Mouse (Mus musculus): ENCODE data around the gene Smg5. TPM values are rescaled to one million over a fixed set of nuclear protein-coding genes. Genes with fewer than 3 reads are reported as not detected.

The Smg5 gene
- polyA plus RNA-seq, 1 experiment from 2014 or later = 47.9 TPM

DNA sequence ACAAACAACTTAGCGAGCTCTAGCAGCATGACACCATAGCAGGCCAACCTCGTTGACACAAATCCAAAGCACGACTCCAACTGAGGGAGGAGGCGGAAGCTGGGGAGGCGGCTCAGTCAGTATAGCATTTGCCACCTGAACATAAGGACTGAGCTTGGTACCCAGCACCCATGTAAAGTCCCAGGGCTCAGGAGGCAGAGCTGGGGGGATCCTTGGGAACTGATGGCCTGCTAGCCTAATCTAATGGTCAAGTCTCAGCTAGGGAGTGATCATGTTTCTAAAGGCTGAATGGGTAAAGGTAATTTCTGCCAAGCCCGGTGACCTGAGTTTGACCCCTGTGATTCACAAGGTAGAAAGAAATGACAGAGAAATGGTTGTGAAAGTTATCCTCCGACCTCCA, 71.5 kb downstream of the Smg5 start:
- 63% methylated on average over 7 of the region's 7 CpGs for WGBS
- ATAC-seq (ENCODE audit: low FRiP score) = no peak
- Histone ChIP-seq H3K9ac (no peak overlapping the region), H3K27me3 (ENCODE audit: control insufficient read depth, insufficient read depth, low read length) (no peaks in the 10 kb centered on the region), H3K36me3 (replicated peaks; ENCODE audit: control insufficient read depth, insufficient read depth) (peaks cover 17% of the 10 kb centered on the region), H3K9me3 (ENCODE audit: control insufficient read depth, low read length) (no peaks in the 10 kb centered on the region), H3K4me2 (replicated peaks) (no peak overlapping the region), H3K27ac (no peak overlapping the region), H3K4me3 (replicated peaks; ENCODE audit: low read length) (no peak overlapping the region), H3K4me1 (replicated peaks; ENCODE audit: control insufficient read depth, insufficient read depth, low read length) (peaks cover 12% of the 10 kb centered on the region)
- no peak for DNase-seq (ENCODE audit: low spot score)

DNA sequence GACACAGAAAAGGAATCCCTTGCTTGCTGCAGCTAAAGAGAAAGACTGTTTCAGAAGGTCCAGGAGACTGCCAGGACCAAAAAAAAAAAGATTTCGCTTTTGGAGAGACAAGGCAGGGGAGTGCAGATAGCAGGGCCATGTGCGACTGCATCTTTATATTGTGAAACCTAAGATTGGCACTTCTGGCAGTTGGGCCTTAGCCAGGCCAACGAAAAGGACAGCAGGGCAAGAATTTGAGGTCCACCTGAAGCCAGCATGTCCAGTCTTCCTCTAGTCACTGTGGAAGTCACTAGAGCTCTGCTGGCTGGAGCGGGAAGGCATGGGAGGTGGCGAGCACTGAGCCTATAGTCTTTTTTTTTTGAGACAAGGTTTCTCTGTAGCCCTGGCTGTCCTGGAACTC, 72.9 kb downstream of the Smg5 start:
- Histone ChIP-seq H3K4me1 (replicated peaks; ENCODE audit: control insufficient read depth, insufficient read depth, low read length) (peaks cover 12% of the 10 kb centered on the region), H3K36me3 (replicated peaks; ENCODE audit: control insufficient read depth, insufficient read depth) (peaks cover 30% of the 10 kb centered on the region), H3K27me3 (ENCODE audit: control insufficient read depth, insufficient read depth, low read length) (no peaks in the 10 kb centered on the region), H3K4me2 (replicated peaks) (peak overlapping the region; percentile 73), H3K9me3 (ENCODE audit: control insufficient read depth, low read length) (no peaks in the 10 kb centered on the region), H3K9ac (peak overlapping the region; percentile 77; the same call in 1 of the 2 replicates), H3K27ac (no peak overlapping the region), H3K4me3 (replicated peaks; ENCODE audit: low read length) (peak overlapping the region; percentile 56; the same call in 1 of the 2 replicates)
- ATAC-seq (ENCODE audit: low FRiP score) (no peak), DNase-seq (ENCODE audit: low spot score) (no peak)
- 75% methylated on average over 5 of the region's 5 CpGs for WGBS

DNA sequence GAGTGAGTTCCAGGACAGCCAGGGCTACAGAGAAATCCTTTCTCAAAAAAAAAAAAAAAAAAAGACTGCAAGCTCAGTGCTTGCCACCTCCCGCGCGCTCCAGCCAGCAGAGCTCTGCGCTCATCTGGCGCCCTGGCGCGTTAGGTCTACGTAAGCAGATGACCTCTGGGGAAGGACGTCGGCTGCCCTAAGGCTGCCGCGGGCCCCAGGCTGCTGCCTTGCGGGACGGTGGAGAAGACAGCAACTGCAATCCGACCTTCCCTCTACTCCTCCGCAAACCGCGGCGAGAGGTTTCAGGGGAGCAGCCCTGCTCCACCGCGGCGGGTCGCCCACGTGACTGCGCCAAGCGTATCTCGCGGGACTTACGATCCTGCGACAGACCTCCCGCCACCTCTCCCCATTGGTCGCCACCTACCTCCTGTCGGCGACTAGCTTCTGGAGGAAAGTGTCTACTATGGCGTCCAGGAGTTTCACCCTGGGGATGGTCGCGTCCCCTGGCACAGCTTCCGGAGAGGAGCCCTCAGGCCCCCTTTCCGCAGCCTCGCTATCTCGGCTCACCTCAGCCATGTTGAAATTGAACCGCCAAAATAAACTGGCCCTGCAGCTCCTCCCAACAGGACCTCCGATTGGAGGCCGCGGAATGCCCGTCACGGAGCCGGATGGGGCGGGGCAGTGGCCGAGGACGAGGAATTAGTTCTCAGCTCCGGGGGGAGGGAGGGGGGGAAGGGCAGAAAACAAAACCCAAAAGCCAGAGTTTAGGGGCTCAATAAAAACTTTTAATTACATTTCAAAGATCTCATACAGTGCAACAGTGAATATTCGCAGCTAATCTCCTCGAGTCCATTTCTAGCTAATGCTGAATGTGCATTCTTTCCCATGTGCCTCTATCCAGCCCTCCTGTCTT, 73.9 kb downstream of the Smg5 start, which contains the start of gene Pmf1:
Gene Pmf1 (minus strand): TSS at position 591 of the 904 bp plus-strand sequence.
- H3K4me3 ChIP-seq (replicated peaks; ENCODE audit: low read length) = peak within 1 kb of the TSS; percentile 56
- WGBS = under 1% methylated on average over 54 of the region's 54 CpGs
- ATAC-seq (ENCODE audit: low FRiP score) (peak; percentile 89), DNase-seq (ENCODE audit: low spot score) (peak; percentile 81)
- H3K36me3 ChIP-seq (replicated peaks; ENCODE audit: control insufficient read depth, insufficient read depth) = peaks cover 41% of the 10 kb centered on the region
- H3K9ac ChIP-seq = peak within 1 kb of the TSS; percentile 77
- H3K27ac ChIP-seq = peak within 1 kb of the TSS; percentile 86
- H3K9me3 ChIP-seq (ENCODE audit: control insufficient read depth, low read length) = no peaks in the 10 kb centered on the region
- no peaks in the 10 kb centered on the region for H3K27me3 ChIP-seq (ENCODE audit: control insufficient read depth, insufficient read depth, low read length)
- peak within 1 kb of the TSS; percentile 73 for H3K4me2 ChIP-seq (replicated peaks)
- H3K4me1 ChIP-seq (replicated peaks; ENCODE audit: control insufficient read depth, insufficient read depth, low read length) = peaks cover 12% of the 10 kb centered on the region

DNA sequence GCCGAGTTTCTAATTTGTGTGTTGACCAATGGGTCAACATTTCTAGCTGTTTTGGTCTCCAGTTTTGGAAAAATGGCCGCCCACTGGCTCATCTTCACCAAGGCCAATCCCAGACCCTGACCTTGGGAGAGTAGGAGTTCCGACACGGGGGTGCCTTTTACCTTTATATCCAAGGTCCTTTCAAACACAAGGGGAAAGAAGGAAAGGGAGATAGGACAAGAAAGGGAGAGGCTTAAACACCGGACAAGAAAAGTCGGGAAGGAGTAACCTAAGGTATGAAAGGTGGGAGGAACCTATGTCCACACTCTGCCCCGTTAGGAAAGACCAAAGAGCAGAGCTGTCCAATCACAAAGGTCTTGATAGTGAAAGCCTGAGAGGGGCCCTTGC, 74.6 kb downstream of the Smg5 start:
- ATAC-seq (ENCODE audit: low FRiP score) (no peak), DNase-seq (ENCODE audit: low spot score) (no peak)
- Histone ChIP-seq H3K9me3 (ENCODE audit: control insufficient read depth, low read length) (no peaks in the 10 kb centered on the region), H3K27me3 (ENCODE audit: control insufficient read depth, insufficient read depth, low read length) (no peaks in the 10 kb centered on the region), H3K9ac (peak overlapping the region; percentile 77), H3K36me3 (replicated peaks; ENCODE audit: control insufficient read depth, insufficient read depth) (peaks cover 47% of the 10 kb centered on the region), H3K4me1 (replicated peaks; ENCODE audit: control insufficient read depth, insufficient read depth, low read length) (peaks cover 12% of the 10 kb centered on the region), H3K4me2 (replicated peaks) (peak overlapping the region; percentile 73), H3K4me3 (replicated peaks; ENCODE audit: low read length) (peak overlapping the region; percentile 56), H3K27ac (peak overlapping the region; percentile 86)
- 28% methylated on average over 7 of the region's 7 CpGs for WGBS

GRCm38 (mm10) chr3:88411681-88412080, 75.6 kb downstream of the Smg5 start:
- H3K9me3 ChIP-seq (ENCODE audit: control insufficient read depth, low read length) = no peaks in the 10 kb centered on the region
- peaks cover 12% of the 10 kb centered on the region for H3K4me1 ChIP-seq (replicated peaks; ENCODE audit: control insufficient read depth, insufficient read depth, low read length)
- H3K9ac ChIP-seq = no peak overlapping the region
- ATAC-seq (ENCODE audit: low FRiP score) (no peak), DNase-seq (ENCODE audit: low spot score) (no peak)
- no peak overlapping the region for H3K27ac ChIP-seq
- no peak overlapping the region for H3K4me3 ChIP-seq (replicated peaks; ENCODE audit: low read length)
- H3K36me3 ChIP-seq (replicated peaks; ENCODE audit: control insufficient read depth, insufficient read depth) = peaks cover 56% of the 10 kb centered on the region
- H3K27me3 ChIP-seq (ENCODE audit: control insufficient read depth, insufficient read depth, low read length) = no peaks in the 10 kb centered on the region
- H3K4me2 ChIP-seq (replicated peaks) = no peak overlapping the region
- 89% methylated on average over 4 of the region's 4 CpGs for WGBS

Other genes starting within 250 kb of the Smg5 start
- 20.4 and 22.4 TPM in 2 replicates for gene Mef2d, start 193.9 kb upstream of the Smg5 start, polyA plus RNA-seq (2014; fragmentation: Nextera tagmentation; extraction: Ambion mirVana)
- gene Rhbg, start 81.6 kb upstream of the Smg5 start, polyA plus RNA-seq (2014; fragmentation: Nextera tagmentation; extraction: Ambion mirVana) = 0.48 and 0.76 TPM in 2 replicates
- 0.37 TPM in 1 of 2 replicates, not detected in the other for gene Gm38392, start 49.0 kb upstream of the Smg5 start, polyA plus RNA-seq (2014; fragmentation: Nextera tagmentation; extraction: Ambion mirVana)
- 5.8 and 8.5 TPM in 2 replicates for gene Tsacc, start 39.3 kb upstream of the Smg5 start, polyA plus RNA-seq (2014; fragmentation: Nextera tagmentation; extraction: Ambion mirVana)
- 455 and 498 TPM in 2 replicates for gene Cct3, start 39.1 kb upstream of the Smg5 start, polyA plus RNA-seq (2014; fragmentation: Nextera tagmentation; extraction: Ambion mirVana)
- 72.7 and 81.3 TPM in 2 replicates for gene Glmp, start 11.2 kb upstream of the Smg5 start, polyA plus RNA-seq (2014; fragmentation: Nextera tagmentation; extraction: Ambion mirVana)
- 0.67 and 0.82 TPM in 2 replicates for gene Tmem79, start 112 bp upstream of the Smg5 start, polyA plus RNA-seq (2014; fragmentation: Nextera tagmentation; extraction: Ambion mirVana)
- gene Paqr6, start 28.3 kb downstream of the Smg5 start, polyA plus RNA-seq (2014; fragmentation: Nextera tagmentation; extraction: Ambion mirVana) = 0.94 and 1.1 TPM in 2 replicates
- 0.20 TPM in 1 of 2 replicates, not detected in the other for gene Bglap3, start 36.5 kb downstream of the Smg5 start, polyA plus RNA-seq (2014; fragmentation: Nextera tagmentation; extraction: Ambion mirVana)
- gene Bglap2, start 42.4 kb downstream of the Smg5 start, polyA plus RNA-seq (2014; fragmentation: Nextera tagmentation; extraction: Ambion mirVana) = not detected in 2 replicates
- gene Bglap, start 48.2 kb downstream of the Smg5 start, polyA plus RNA-seq (2014; fragmentation: Nextera tagmentation; extraction: Ambion mirVana) = not detected in 2 replicates
- gene Pmf1, start 74.1 kb downstream of the Smg5 start, polyA plus RNA-seq (2014; fragmentation: Nextera tagmentation; extraction: Ambion mirVana) = 26.0 and 27.4 TPM in 2 replicates
- 36.4 and 42.2 TPM in 2 replicates for gene Slc25a44, start 88.9 kb downstream of the Smg5 start, polyA plus RNA-seq (2014; fragmentation: Nextera tagmentation; extraction: Ambion mirVana)
- 21.5 and 22.9 TPM in 2 replicates for gene Sema4a, start 124.9 kb downstream of the Smg5 start, polyA plus RNA-seq (2014; fragmentation: Nextera tagmentation; extraction: Ambion mirVana)
- gene Lmna, start 173.7 kb downstream of the Smg5 start, polyA plus RNA-seq (2014; fragmentation: Nextera tagmentation; extraction: Ambion mirVana) = 44.3 and 47.3 TPM in 2 replicates
- gene Mex3a, start 196.1 kb downstream of the Smg5 start, polyA plus RNA-seq (2014; fragmentation: Nextera tagmentation; extraction: Ambion mirVana) = 30.8 and 31.0 TPM in 2 replicates
- gene Rab25, start 212.0 kb downstream of the Smg5 start, polyA plus RNA-seq (2014; fragmentation: Nextera tagmentation; extraction: Ambion mirVana) = 0.20 TPM in 1 of 2 replicates, not detected in the other
- 102 and 107 TPM in 2 replicates for gene Lamtor2, start 216.8 kb downstream of the Smg5 start, polyA plus RNA-seq (2014; fragmentation: Nextera tagmentation; extraction: Ambion mirVana)
- 42.9 and 53.6 TPM in 2 replicates for gene Ubqln4, start 217.5 kb downstream of the Smg5 start, polyA plus RNA-seq (2014; fragmentation: Nextera tagmentation; extraction: Ambion mirVana)
- 117 and 129 TPM in 2 replicates for gene Ssr2, start 239.6 kb downstream of the Smg5 start, polyA plus RNA-seq (2014; fragmentation: Nextera tagmentation; extraction: Ambion mirVana)